8 mouse cellular contexts compared by ENCODE assay signal in the genomic region with DNA sequence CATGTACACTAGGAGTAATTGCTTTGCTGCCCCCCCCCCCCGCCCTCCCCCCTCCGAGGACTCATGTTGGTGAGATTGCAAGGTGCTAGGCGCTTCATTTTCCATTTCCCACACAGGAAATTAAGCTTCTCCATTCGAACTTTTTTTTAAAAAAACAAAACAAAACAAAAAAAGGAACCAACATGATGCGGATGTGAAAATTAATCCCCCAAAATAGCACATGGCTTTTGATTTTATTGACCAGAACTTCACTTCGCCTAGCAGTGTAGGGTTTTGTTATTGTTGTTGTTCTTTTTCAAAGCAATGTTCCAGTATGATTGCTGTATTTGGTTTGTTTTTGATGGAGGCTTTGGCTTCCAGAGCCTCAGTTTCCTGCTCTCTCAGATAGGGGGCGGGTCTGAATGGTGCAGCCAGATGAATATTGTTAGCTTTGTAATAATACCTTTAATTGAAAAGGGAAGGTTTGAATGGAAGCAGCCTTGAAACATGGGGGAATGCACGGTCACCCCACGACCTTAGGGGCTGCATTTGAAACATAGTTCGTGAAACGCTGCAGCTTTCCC. TPM values are rescaled to one million over a fixed set of nuclear protein-coding genes. Genes with fewer than 3 reads are reported as not detected.
DNase-seq lines count a peak whose midpoint lies in the region; ATAC-seq and TF ChIP-seq lines count a peak whose summit lies in the region.

No protein-coding gene starts in this region.

- TF ChIP-seq CTCF in liver, adult 2 months (IDR thresholded peaks at IDR 0.05; ENCODE audit: low read depth, low read length): no peak
- TF ChIP-seq CTCF in olfactory bulb, adult 2 months (IDR thresholded peaks at IDR 0.05; ENCODE audit: insufficient read depth, low read depth, low read length): no peak

- intact Hi-C loops in left cerebral cortex, postnatal 25 days (cut with DNase I): loop anchor here (5.0 kb wide), 2 partner anchors 219 to 491 kb away; no protein-coding TSS in a partner anchor

- peaks cover 18% of the 10 kb centered on the region; the same call in 1 of the 2 replicates for H3K79me2 ChIP-seq in liver, adult 2 months (ENCODE audit: control insufficient read depth, insufficient read depth, low read length)

- no peaks in the 10 kb centered on the region for H3K27me3 ChIP-seq in liver, adult 2 months (ENCODE audit: control insufficient read depth, insufficient read depth, low read length)
- no peaks in the 10 kb centered on the region for H3K27me3 ChIP-seq in embryonic facial prominence, embryonic 11.5 days (ENCODE audit: control insufficient read depth, insufficient read depth, low read length)
- H3K27me3 ChIP-seq in limb, embryonic 11.5 days (ENCODE audit: control insufficient read depth, insufficient read depth, low read length): no peaks in the 10 kb centered on the region

- H3K4me1 ChIP-seq in liver, adult 2 months (ENCODE audit: control insufficient read depth, insufficient read depth, low read length): peaks cover 6% of the 10 kb centered on the region
- peaks cover 5% of the 10 kb centered on the region for H3K4me1 ChIP-seq in embryonic facial prominence, embryonic 11.5 days (ENCODE audit: control insufficient read depth, insufficient read depth, low read length)
- H3K4me1 ChIP-seq in limb, embryonic 11.5 days (ENCODE audit: control insufficient read depth, insufficient read depth, low read length): peaks cover 11% of the 10 kb centered on the region
- H3K4me1 ChIP-seq in olfactory bulb, adult 2 months (ENCODE audit: control insufficient read depth, insufficient read depth, low read length): peaks cover 20% of the 10 kb centered on the region

- no peaks in the 10 kb centered on the region for H3K9me3 ChIP-seq in embryonic facial prominence, embryonic 11.5 days (replicated peaks; ENCODE audit: control insufficient read depth, low read length)
- H3K9me3 ChIP-seq in limb, embryonic 11.5 days (ENCODE audit: control insufficient read depth, low read length): no peaks in the 10 kb centered on the region

- no peaks in the 10 kb centered on the region for H3K36me3 ChIP-seq in liver, adult 2 months (ENCODE audit: control insufficient read depth, insufficient read depth, low read length)
- no peaks in the 10 kb centered on the region for H3K36me3 ChIP-seq in embryonic facial prominence, embryonic 11.5 days (replicated peaks; ENCODE audit: control insufficient read depth, insufficient read depth, low read depth, low read length)
- H3K36me3 ChIP-seq in limb, embryonic 11.5 days (ENCODE audit: control insufficient read depth, insufficient read depth, low read length): no peaks in the 10 kb centered on the region

- 23% methylated on average over 11 of the region's 11 CpGs for WGBS in liver, adult 2 months
- WGBS in embryonic facial prominence, embryonic 11.5 days: 9% methylated on average over 11 of the region's 11 CpGs
- WGBS in limb, embryonic 11.5 days: 13% methylated on average over 11 of the region's 11 CpGs
- 16% methylated on average over 11 of the region's 11 CpGs for WGBS in olfactory bulb, adult 2 months

- H3K4me3 ChIP-seq in liver, adult 2 months (ENCODE audit: insufficient read depth, low read depth, low read length): no peak overlapping the region
- H3K4me3 ChIP-seq in embryonic facial prominence, embryonic 11.5 days (ENCODE audit: low read depth, low read length): peak overlapping the region; percentile 81
- peak overlapping the region; percentile 74 for H3K4me3 ChIP-seq in limb, embryonic 11.5 days (ENCODE audit: low read depth, low read length)
- peak overlapping the region; percentile 98; the same call in 1 of the 2 replicates for H3K4me3 ChIP-seq in olfactory bulb, adult 2 months (ENCODE audit: insufficient read depth, low read depth, low read length)

- peak; percentile 30 for DNase-seq in liver, adult 2 months (ENCODE audit: extremely low read depth, low read depth, low spot score)
- DNase-seq in liver: no peak
- DNase-seq in embryonic facial prominence, embryonic 11.5 days (ENCODE audit: low spot score): peak; percentile 27
- no peak for DNase-seq in limb, embryonic 11.5 days (ENCODE audit: low spot score)
- no peak for DNase-seq in left cerebral cortex, postnatal 25 days (ENCODE audit: low spot score in 2 of 2)
- DNase-seq in T-cell, adult 2 months (ENCODE audit: low spot score): no peak
- no peak for DNase-seq in kidney, postnatal 14 days

- TF ChIP-seq POLR2A in liver, adult 2 months (IDR thresholded peaks at IDR 0.05; ENCODE audit: extremely low read depth, insufficient read depth, low read length): no peak
- TF ChIP-seq POLR2A in olfactory bulb, adult 2 months (IDR thresholded peaks at IDR 0.05; ENCODE audit: insufficient read depth, low read depth, low read length): no peak

- no peak overlapping the region for H3K27ac ChIP-seq in liver, adult 2 months (replicated peaks; ENCODE audit: insufficient read depth, low read depth, low read length)
- no peak overlapping the region for H3K27ac ChIP-seq in embryonic facial prominence, embryonic 11.5 days (replicated peaks; ENCODE audit: low read depth, low read length)
- peak overlapping the region; percentile 80; the same call in 1 of the 2 replicates for H3K27ac ChIP-seq in limb, embryonic 11.5 days (replicated peaks; ENCODE audit: low read depth, low read length)
- H3K27ac ChIP-seq in olfactory bulb, adult 2 months (ENCODE audit: insufficient read depth, low read depth, low read length): no peak overlapping the region

- no peak overlapping the region for H3K9ac ChIP-seq in liver, adult 2 months (ENCODE audit: low read depth, low read length)
- H3K9ac ChIP-seq in embryonic facial prominence, embryonic 11.5 days (replicated peaks; ENCODE audit: low read length): no peak overlapping the region; the same call in 1 of the 2 replicates
- peak overlapping the region; percentile 86; the same call in 1 of the 2 replicates for H3K9ac ChIP-seq in limb, embryonic 11.5 days (ENCODE audit: low read length)

- H3K4me2 ChIP-seq in embryonic facial prominence, embryonic 11.5 days (ENCODE audit: low read depth, low read length): peak overlapping the region; percentile 73
- peak overlapping the region; percentile 83 for H3K4me2 ChIP-seq in limb, embryonic 11.5 days (ENCODE audit: low read depth, severe bottlenecking)

- no peak for ATAC-seq in embryonic facial prominence, embryonic 11.5 days (replicated peaks; ENCODE audit: insufficient number of reproducible peaks, low FRiP score, low TSS enrichment, low read depth)
- ATAC-seq in limb, embryonic 11.5 days (ENCODE audit: insufficient number of reproducible peaks, low FRiP score, low TSS enrichment, low read depth): no peak

RNA-seq across cellular contexts. Expression of a gene that starts 1.7 kb away (rescaled TPM):
- 9.8 and 10.5 TPM in 2 replicates for total RNA-seq in liver, adult 2 months (2014; rRNA removed)
- 12.1 and 14.6 TPM in 2 replicates for polyA plus RNA-seq in liver, adult 2 months (2012; rRNA removed)
- 6.7 and 7.8 TPM in 2 replicates for polyA plus RNA-seq in embryonic facial prominence, embryonic 11.5 days (2014; fragmentation: Nextera tagmentation; extraction: Ambion mirVana)
- 9.0 and 10.1 TPM in 2 replicates for polyA plus RNA-seq in limb, embryonic 11.5 days (2014; fragmentation: Nextera tagmentation; extraction: Ambion mirVana)
- 78.7 TPM in 1 of 2 replicates, not detected in the other for polyA plus RNA-seq in olfactory bulb, adult 2 months (2012; ENCODE audit: insufficient read depth, insufficient read length, low replicate concordance, missing spikeins)
- total RNA-seq in left cerebral cortex, postnatal 25 days (2021): 10 to 100 TPM; 49.5 to 56.1 TPM

RNA-seq across cellular contexts. Expression of a gene that starts 32.3 kb away (rescaled TPM):
- total RNA-seq in liver, adult 2 months (2014; rRNA removed): 39.7 and 43.4 TPM in 2 replicates
- 70.6 and 81.0 TPM in 2 replicates for polyA plus RNA-seq in liver, adult 2 months (2012; rRNA removed)
- polyA plus RNA-seq in embryonic facial prominence, embryonic 11.5 days (2014; fragmentation: Nextera tagmentation; extraction: Ambion mirVana): 31.3 and 32.9 TPM in 2 replicates
- 34.5 and 40.2 TPM in 2 replicates for polyA plus RNA-seq in limb, embryonic 11.5 days (2014; fragmentation: Nextera tagmentation; extraction: Ambion mirVana)
- polyA plus RNA-seq in olfactory bulb, adult 2 months (2012; ENCODE audit: insufficient read depth, insufficient read length, low replicate concordance, missing spikeins): not detected in 2 replicates
- 10 to 100 TPM in 1 of 2 experiments, 1 to 10 TPM in 1; 9.9 to 10.8 TPM for total RNA-seq in left cerebral cortex, postnatal 25 days (2021)

Comparison
In these comparisons a context has a peak if more than half of its experiments do, and no peak if none do; other contexts are left out.
1. DNase-seq: peak in liver, adult 2 months (single experiment) and embryonic facial prominence, embryonic 11.5 days (single experiment); none in liver (single experiment), limb, embryonic 11.5 days (single experiment), left cerebral cortex, postnatal 25 days (0 of 2), T-cell, adult 2 months (single experiment) and kidney, postnatal 14 days (single experiment).
2. RNA of a gene that starts 32.3 kb away (polyA plus RNA-seq): 70.6 to 81.0 TPM in liver, adult 2 months, 34.5 to 40.2 TPM in limb, embryonic 11.5 days and 31.3 to 32.9 TPM in embryonic facial prominence, embryonic 11.5 days; not detected in olfactory bulb, adult 2 months; every median in the first group is over 10 times any median in the second.